17 mouse cellular contexts compared by ENCODE assay signal in genomic region chr1:33876416-33876815, GRCm38 (mm10). TPM values are rescaled to one million over a fixed set of nuclear protein-coding genes. Genes with fewer than 3 reads are reported as not detected.
DNase-seq lines count a peak whose midpoint lies in the region; ATAC-seq and TF ChIP-seq lines count a peak whose summit lies in the region.
"Had no signal": no experiment of that assay in that cellular context is flagged by ENCODE, and none has a peak within 500 bp of the region (broad histone marks: within the 10 kb centered on the region; RNA-seq: fewer than 3 reads in every experiment).

No protein-coding gene starts in this region.

- no peak for TF ChIP-seq POLR2A in lung, adult 2 months (IDR thresholded peaks at IDR 0.05; ENCODE audit: borderline replicate concordance, extremely low read depth, low read depth, low read length)

- no peak for TF ChIP-seq CTCF in lung, adult 2 months (IDR thresholded peaks at IDR 0.05; ENCODE audit: insufficient read depth, low read length)

- no peaks in the 10 kb centered on the region for H3K4me1 ChIP-seq in lung, adult 2 months (ENCODE audit: control insufficient read depth, insufficient read depth, low read length)
- H3K4me1 ChIP-seq: embryonic facial prominence, embryonic 15.5 days; forebrain, embryonic 10.5 days; forebrain, embryonic 15.5 days; heart, embryonic 15.5 days; hindbrain, embryonic 10.5 days had no signal

- ATAC-seq in common myeloid progenitor, adult 5-6 weeks (replicated peaks; ENCODE audit: low read depth, poor library complexity, severe bottlenecking), result peak; percentile 68; the same call in 1 of the 2 replicates
- 0 out of 2 replicates have a peak, but pooled peaks have one; percentile 54 for ATAC-seq in megakaryocyte progenitor cell, adult 5-6 weeks (replicated peaks; ENCODE audit: poor library complexity)
- ATAC-seq: activated CD4-positive, CD25-positive, alpha-beta regulatory T cell, adult 4 months; forebrain, embryonic 15.5 days; Patski had no signal

- intact Hi-C loops in left cerebral cortex, postnatal 36 days (cut with DNase I), result no loop called here

- 82% methylated on average over 3 of the region's 3 CpGs for WGBS in lung, adult 2 months

- peak; percentile 10 for DNase-seq in lung, postnatal 25 days (ENCODE audit: low spot score)
- DNase-seq in lung, adult 2 months, result no peak
- DNase-seq in left cerebral cortex, adult 11 months (ENCODE audit: low spot score), result no peak
- no peak for DNase-seq in left cerebral cortex, postnatal 36 days (ENCODE audit: low spot score in 2 of 2)
- no peak for DNase-seq in urinary bladder, adult 2 months (ENCODE audit: low spot score)
- DNase-seq: heart, adult 2 months had no signal

- no peak overlapping the region for H3K4me3 ChIP-seq in lung, adult 2 months (replicated peaks; ENCODE audit: extremely low read depth, low read depth, low read length)
- H3K4me3 ChIP-seq: embryonic facial prominence, embryonic 15.5 days; erythroblast, embryonic 14.5 days; forebrain, embryonic 10.5 days; forebrain, embryonic 15.5 days; heart, adult 2 months; heart, embryonic 15.5 days; hindbrain, embryonic 10.5 days had no signal

RNA-seq across cellular contexts. Expression of gene Bend6, which starts 31.2 kb away (rescaled TPM):
- 0.45 and 0.59 TPM in 2 replicates for polyA plus RNA-seq in lung, adult 2 months (2012; rRNA removed)
- not detected in 2 replicates for total RNA-seq in common myeloid progenitor, adult 5-6 weeks (2017)
- total RNA-seq in megakaryocyte progenitor cell, adult 5-6 weeks (2015), result not detected in 2 replicates
- not detected in 2 replicates for total RNA-seq in megakaryocyte progenitor cell, adult 5-6 weeks (2017)
- total RNA-seq in left cerebral cortex, postnatal 36 days (2021), result 100 to 1,000 TPM; 128 to 136 TPM
- 2.1 and 2.6 TPM in 2 replicates for polyA plus RNA-seq in urinary bladder, adult 2 months (2012; rRNA removed)
- total RNA-seq: G1E had no signal
- polyA plus RNA-seq: erythroblast, embryonic 14.5 days; G1E had no signal

RNA-seq across cellular contexts. Expression of gene Dst, which starts 31.6 kb away (rescaled TPM):
- 42.8 and 55.4 TPM in 2 replicates for polyA plus RNA-seq in lung, adult 2 months (2012; rRNA removed)
- total RNA-seq in common myeloid progenitor, adult 5-6 weeks (2017), result 8.4 and 9.3 TPM in 2 replicates
- 0.51 and 3.2 TPM in 2 replicates for total RNA-seq in megakaryocyte progenitor cell, adult 5-6 weeks (2015)
- total RNA-seq in megakaryocyte progenitor cell, adult 5-6 weeks (2017), result 1.3 and 5.4 TPM in 2 replicates
- 100 to 1,000 TPM; 243 to 269 TPM for total RNA-seq in left cerebral cortex, postnatal 36 days (2021)
- 77.4 and 118 TPM in 2 replicates for polyA plus RNA-seq in urinary bladder, adult 2 months (2012; rRNA removed)
- polyA plus RNA-seq: G1E had no signal

Comparison
In these comparisons a context has a peak if more than half of its experiments do, and no peak if none do; other contexts are left out.
1. RNA of gene Bend6, which starts 31.2 kb away (total RNA-seq): 128 to 136 TPM in left cerebral cortex, postnatal 36 days; not detected in common myeloid progenitor, adult 5-6 weeks and not detected in megakaryocyte progenitor cell, adult 5-6 weeks; every median in the first group is over 100 times any median in the second.
2. RNA of gene Dst, which starts 31.6 kb away (total RNA-seq): 243 to 269 TPM in left cerebral cortex, postnatal 36 days; 8.4 to 9.3 TPM in common myeloid progenitor, adult 5-6 weeks and 0.51 to 5.4 TPM in megakaryocyte progenitor cell, adult 5-6 weeks; every median in the first group is over 10 times any median in the second.